Mouse (Mus musculus): ENCODE measurements around the gene Tnfrsf9.

The Tnfrsf9 gene

GRCm38 (mm10) chr4:150894718-150895501 is 19.5 kb upstream of the Tnfrsf9 start:
- no peak for DNase-seq (ENCODE audit: low read depth, low spot score)

- DNase-seq (ENCODE audit: low read depth, low spot score), result no peak
Measured at GRCm38 (mm10) chr4:150896896-150897624, 17.3 kb upstream of the Tnfrsf9 start.

GRCm38 (mm10) chr4:150898716-150899365 is 15.5 kb upstream of the Tnfrsf9 start:
- peak; percentile 77 for DNase-seq (ENCODE audit: low read depth, low spot score)

- DNase-seq (ENCODE audit: low read depth, low spot score), result no peak
Measured at GRCm38 (mm10) chr4:150900486-150900885, 13.9 kb upstream of the Tnfrsf9 start.

- peak; percentile 88 for DNase-seq (ENCODE audit: low read depth, low spot score)
Measured at GRCm38 (mm10) chr4:150901651-150902050, 12.7 kb upstream of the Tnfrsf9 start.

- DNase-seq (ENCODE audit: low read depth, low spot score), result peak; percentile 35
Measured at GRCm38 (mm10) chr4:150902062-150902461, 12.3 kb upstream of the Tnfrsf9 start.

- no peak for DNase-seq (ENCODE audit: low read depth, low spot score)
Measured at GRCm38 (mm10) chr4:150903091-150903742, 11.1 kb upstream of the Tnfrsf9 start.

GRCm38 (mm10) chr4:150907099-150907498 is 7.3 kb upstream of the Tnfrsf9 start:
- DNase-seq (ENCODE audit: low read depth, low spot score), result no peak

GRCm38 (mm10) chr4:150908512-150908911 is 5.8 kb upstream of the Tnfrsf9 start:
- peak; percentile 23 for DNase-seq (ENCODE audit: low read depth, low spot score)

GRCm38 (mm10) chr4:150909451-150910156 is 4.8 kb upstream of the Tnfrsf9 start:
- DNase-seq (ENCODE audit: low read depth, low spot score), result peak; percentile 99

- DNase-seq (ENCODE audit: low read depth, low spot score), result no peak
Measured at GRCm38 (mm10) chr4:150910164-150910951, 4.0 kb upstream of the Tnfrsf9 start.

GRCm38 (mm10) chr4:150913743-150914142 is 619 bp upstream of the Tnfrsf9 start:
- peak; percentile 61 for DNase-seq (ENCODE audit: low read depth, low spot score)

- DNase-seq (ENCODE audit: low read depth, low spot score), result peak; percentile 83
Measured at GRCm38 (mm10) chr4:150915181-150915906, 982 bp downstream of the Tnfrsf9 start.

GRCm38 (mm10) chr4:150917336-150918027 is 3.1 kb downstream of the Tnfrsf9 start:
- DNase-seq (ENCODE audit: low read depth, low spot score), result no peak

- peak; percentile 41 for DNase-seq (ENCODE audit: low read depth, low spot score)
Measured at GRCm38 (mm10) chr4:150921206-150921605, 6.8 kb downstream of the Tnfrsf9 start.

- no peak for DNase-seq (ENCODE audit: low read depth, low spot score)
Measured at GRCm38 (mm10) chr4:150924308-150924707, 9.9 kb downstream of the Tnfrsf9 start.

GRCm38 (mm10) chr4:150924936-150925335 is 10.6 kb downstream of the Tnfrsf9 start:
- DNase-seq (ENCODE audit: low read depth, low spot score), result no peak

- DNase-seq (ENCODE audit: low read depth, low spot score), result no peak
Measured at GRCm38 (mm10) chr4:150925923-150926322, 11.6 kb downstream of the Tnfrsf9 start.
